Mouse (Mus musculus) hindbrain, postnatal 0 days (tissue): ENCODE measurements at regions not wholly inside any gene's neighbourhood (a gene's known extent, or its start where the extent isn't known, plus 50 kb on each side); places are given as distances from the start of the nearest gene placed in this dataset.

Source experiments
- ATAC-seq: fragments of 200-750 bp; cut with Nextera tagmentation; 2 replicates; pipeline ENCODE4 v1.8.0; 2017; ENCODE audit warnings: mild to moderate bottlenecking, moderate TSS enrichment, moderate library complexity
- DNase-seq: peaks from one replicate; pipeline ENCODE4 v3.0.0-alpha.2; 2015; ENCODE audit warnings: low spot score
- H3K27ac ChIP-seq: fragments of 300-500 bp; sonication (generic); 2 replicates; pipeline ENCODE4 v1.5.1; 2014; ENCODE audit warnings: mild to moderate bottlenecking
- H3K27me3 ChIP-seq: fragments of 300-500 bp; sonication (generic); 2 replicates; pipeline ENCODE4 v1.6.1; 2014; ENCODE audit warnings: low read length, mixed read lengths; ENCODE audit not compliant: insufficient read depth
- H3K36me3 ChIP-seq: fragments of 300-500 bp; sonication (generic); 2 replicates; pipeline ENCODE4 v1.6.1; 2014; ENCODE audit warnings: low read length, mixed read lengths; ENCODE audit not compliant: insufficient read depth
- H3K4me1 ChIP-seq: fragments of 300-500 bp; sonication (generic); 2 replicates; pipeline ENCODE4 v1.6.1; 2014; ENCODE audit warnings: antibody characterized with exemption, low read length, mixed read lengths; ENCODE audit not compliant: insufficient read depth
- H3K4me2 ChIP-seq: fragments of 300-500 bp; sonication (generic); 2 replicates; pipeline ENCODE4 v1.6.1; 2014; ENCODE audit warnings: low read depth, mild to moderate bottlenecking, low read length, moderate library complexity, mixed read lengths
- H3K4me3 ChIP-seq: fragments of 300-500 bp; sonication (generic); 2 replicates; pipeline ENCODE4 v1.5.1; 2014; ENCODE audit warnings: low read length
- H3K9ac ChIP-seq: fragments of 300-500 bp; sonication (generic); replicated peaks from 2 replicates; pipeline ENCODE4 v1.6.1; 2014; ENCODE audit warnings: mild to moderate bottlenecking, low read length, moderate library complexity, mixed read lengths
- H3K9me3 ChIP-seq: fragments of 300-500 bp; sonication (generic); 2 replicates; pipeline ENCODE4 v1.6.1; 2016; ENCODE audit warnings: low read length, mixed read lengths
- CTCF ChIP-seq: IDR thresholded peaks from 2 replicates; pipeline ENCODE4 v1.5.1; 2016; ENCODE audit warnings: antibody characterized with exemption, control low read depth, low read depth
- WGBS: fragments of 180-500 bp; shearing (Covaris S2); extraction: QIAGEN DNeasy Blood & Tissue Kit; methylation state at CpG from one replicate; pipeline ENCODE4 v1.1.7; 2014; 5-methylcytosine and 5-hydroxymethylcytosine counted together

DNA sequence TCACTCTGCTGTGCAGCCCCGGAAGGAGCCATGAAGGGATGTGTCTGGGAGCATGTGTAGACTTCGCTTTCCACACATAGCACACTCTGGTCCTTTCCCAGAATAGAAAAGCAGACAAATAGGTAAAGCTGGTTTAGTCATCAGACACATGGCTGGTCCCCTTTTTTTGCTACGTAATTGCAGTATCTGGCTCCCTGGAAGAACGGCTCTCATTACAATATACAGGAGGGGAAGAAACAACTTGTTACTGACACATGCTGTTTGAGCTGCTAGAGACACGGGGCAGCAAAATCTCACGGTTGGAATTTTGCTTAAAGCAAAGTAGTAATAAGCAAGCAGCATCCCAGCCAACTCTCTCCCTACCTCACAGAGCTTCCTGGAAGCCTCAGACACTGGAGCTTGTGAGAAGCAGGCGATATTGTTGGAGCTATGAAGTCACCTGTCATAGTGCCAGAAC is 144.4 kb downstream of the Rpl14 start:
- Histone ChIP-seq H3K27me3 (no peaks in the 10 kb centered on the region), H3K36me3 (no peaks in the 10 kb centered on the region), H3K4me2 (no peak overlapping the region), H3K27ac (no peak overlapping the region), H3K9ac (no peak overlapping the region), H3K9me3 (no peaks in the 10 kb centered on the region), H3K4me1 (no peaks in the 10 kb centered on the region; the same call in 1 of the 2 replicates), H3K4me3 (no peak overlapping the region)
- whole genome bisulfite sequencing, result 71% methylated on average over 7 of the region's 7 CpGs
- ATAC-seq (no peak), DNase-seq (no peak)
- TF ChIP-seq CTCF, result no peak

DNA sequence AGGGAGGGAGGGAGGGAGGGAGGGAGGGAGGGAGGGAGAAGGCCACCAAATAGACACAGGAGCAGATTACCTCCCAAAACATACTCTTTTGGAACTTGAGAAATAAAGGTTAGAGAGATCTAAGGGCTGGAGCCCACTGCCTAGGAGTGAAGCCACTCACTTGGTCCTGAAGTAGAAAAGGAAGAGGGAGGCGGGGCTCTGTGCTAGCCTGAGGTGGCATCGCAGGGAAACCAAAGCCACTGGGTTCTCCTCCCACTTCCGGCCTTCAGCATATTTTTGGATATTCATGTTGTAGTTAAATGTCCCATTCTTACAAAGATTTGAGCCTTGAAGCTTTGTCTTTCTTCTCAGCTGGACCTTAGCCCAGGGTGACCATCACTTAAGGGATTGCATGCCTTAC is 147.6 kb downstream of the Rpl14 start:
- no peaks in the 10 kb centered on the region for H3K36me3 ChIP-seq
- H3K4me3 ChIP-seq, result no peak overlapping the region
- DNase-seq, result no peak
- ATAC-seq, result no peak
- no peaks in the 10 kb centered on the region; the same call in 1 of the 2 replicates for H3K4me1 ChIP-seq
- H3K4me2 ChIP-seq, result no peak overlapping the region
- TF ChIP-seq CTCF, result no peak
- WGBS, result 84% methylated on average over 3 of the region's 3 CpGs
- H3K27ac ChIP-seq, result no peak overlapping the region
- H3K9me3 ChIP-seq, result no peaks in the 10 kb centered on the region
- H3K27me3 ChIP-seq, result no peaks in the 10 kb centered on the region
- H3K9ac ChIP-seq, result no peak overlapping the region

DNA sequence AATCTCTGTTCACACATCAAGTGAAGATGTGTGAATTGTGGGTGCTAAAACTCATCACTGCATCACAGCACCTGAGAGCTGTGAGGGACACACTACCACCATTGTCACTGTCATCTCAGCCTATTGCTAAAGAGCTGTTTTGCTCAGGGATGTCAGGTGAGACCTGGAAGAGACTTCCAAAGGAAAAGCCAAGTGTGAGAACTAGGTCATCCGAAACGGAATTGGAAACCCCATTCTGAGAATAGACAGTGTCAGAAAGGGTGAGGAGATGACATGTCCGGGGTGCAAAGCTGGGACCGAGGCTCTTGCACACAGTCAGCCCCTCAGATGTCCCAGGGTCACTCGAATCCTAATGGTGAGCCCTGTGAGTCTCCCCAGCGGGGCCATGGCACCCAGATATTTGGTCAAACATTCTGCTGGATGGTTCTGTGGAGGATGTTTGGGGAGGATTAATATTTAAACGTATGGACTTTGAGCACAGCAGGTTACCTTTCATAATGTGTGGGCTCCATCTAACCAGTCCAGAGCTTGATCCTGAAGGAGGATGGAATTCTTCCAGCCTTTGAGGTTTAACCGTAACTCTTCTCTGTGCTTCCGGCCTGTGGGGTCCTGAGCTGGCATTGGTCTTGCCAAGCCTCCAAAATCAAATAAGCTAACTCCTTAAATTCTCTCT is 150.3 kb downstream of the Rpl14 start:
- no peak for DNase-seq
- 85% methylated on average over 9 of the region's 9 CpGs for WGBS
- no peak overlapping the region for H3K27ac ChIP-seq
- H3K4me2 ChIP-seq, result no peak overlapping the region
- no peak for ATAC-seq
- H3K9ac ChIP-seq, result no peak overlapping the region
- no peaks in the 10 kb centered on the region for H3K4me1 ChIP-seq
- TF ChIP-seq CTCF, result no peak
- H3K9me3 ChIP-seq, result no peaks in the 10 kb centered on the region
- H3K27me3 ChIP-seq, result no peaks in the 10 kb centered on the region
- no peak overlapping the region for H3K4me3 ChIP-seq
- no peaks in the 10 kb centered on the region for H3K36me3 ChIP-seq

DNA sequence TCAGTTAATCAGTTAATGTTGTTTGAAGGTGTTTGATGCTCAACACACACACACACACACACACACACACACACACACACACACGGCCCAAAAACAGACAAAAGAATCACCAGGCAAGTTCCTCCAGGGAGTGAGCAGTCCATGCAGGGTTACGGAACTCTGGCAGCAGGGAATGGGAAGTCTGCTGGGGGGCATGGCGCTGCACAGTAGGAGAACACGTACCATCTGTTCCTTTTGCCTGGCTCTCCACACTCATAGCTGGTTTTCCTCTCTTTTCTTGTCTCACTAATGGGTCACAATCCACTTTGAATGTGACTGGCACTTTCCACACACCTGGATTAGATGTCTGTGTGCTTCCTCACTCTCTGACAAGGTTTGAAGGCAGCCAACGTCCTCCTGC is 151.8 kb downstream of the Rpl14 start:
- Histone ChIP-seq H3K4me2 (no peak overlapping the region), H3K9me3 (no peaks in the 10 kb centered on the region), H3K9ac (no peak overlapping the region), H3K4me3 (no peak overlapping the region), H3K27ac (no peak overlapping the region), H3K4me1 (no peaks in the 10 kb centered on the region), H3K36me3 (no peaks in the 10 kb centered on the region), H3K27me3 (no peaks in the 10 kb centered on the region)
- WGBS, result 58% methylated on average over 5 of the region's 5 CpGs
- ATAC-seq (no peak), DNase-seq (no peak)
- TF ChIP-seq CTCF, result no peak

DNA sequence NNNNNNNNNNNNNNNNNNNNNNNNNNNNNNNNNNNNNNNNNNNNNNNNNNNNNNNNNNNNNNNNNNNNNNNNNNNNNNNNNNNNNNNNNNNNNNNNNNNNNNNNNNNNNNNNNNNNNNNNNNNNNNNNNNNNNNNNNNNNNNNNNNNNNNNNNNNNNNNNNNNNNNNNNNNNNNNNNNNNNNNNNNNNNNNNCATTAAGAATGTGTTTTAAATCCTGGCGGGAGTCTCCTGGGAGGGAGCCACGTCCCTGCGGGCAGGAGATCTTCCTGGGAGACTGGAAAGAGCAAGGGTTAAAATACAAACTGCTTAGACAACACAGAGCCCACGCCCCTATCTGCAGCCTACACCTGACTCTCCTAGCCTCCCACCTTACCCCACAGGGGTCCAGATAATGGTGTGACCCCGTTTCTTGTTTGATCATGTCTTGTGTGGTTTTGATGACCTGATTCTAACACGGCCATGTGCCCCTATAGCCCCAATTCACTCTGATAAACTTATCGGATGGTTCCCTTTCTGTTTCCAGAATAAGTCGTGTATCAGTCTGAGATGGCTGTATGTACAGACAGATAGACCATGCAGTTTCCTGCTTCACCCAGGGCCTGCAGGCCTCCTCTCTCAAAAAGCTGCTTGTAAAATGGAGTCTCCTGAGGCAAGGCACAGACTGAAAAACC is 160.8 kb downstream of the Rpl14 start:
- no peak for DNase-seq
- Histone ChIP-seq H3K9me3 (no peaks in the 10 kb centered on the region), H3K27me3 (no peaks in the 10 kb centered on the region), H3K4me2 (no peak overlapping the region), H3K9ac (no peak overlapping the region), H3K4me1 (peaks cover 18% of the 10 kb centered on the region; the same call in 1 of the 2 replicates), H3K27ac (no peak overlapping the region), H3K36me3 (no peaks in the 10 kb centered on the region), H3K4me3 (no peak overlapping the region)
- ATAC-seq, result no peak
- 41% methylated on average over 8 of the region's 8 CpGs for WGBS
- no peak for TF ChIP-seq CTCF

DNA sequence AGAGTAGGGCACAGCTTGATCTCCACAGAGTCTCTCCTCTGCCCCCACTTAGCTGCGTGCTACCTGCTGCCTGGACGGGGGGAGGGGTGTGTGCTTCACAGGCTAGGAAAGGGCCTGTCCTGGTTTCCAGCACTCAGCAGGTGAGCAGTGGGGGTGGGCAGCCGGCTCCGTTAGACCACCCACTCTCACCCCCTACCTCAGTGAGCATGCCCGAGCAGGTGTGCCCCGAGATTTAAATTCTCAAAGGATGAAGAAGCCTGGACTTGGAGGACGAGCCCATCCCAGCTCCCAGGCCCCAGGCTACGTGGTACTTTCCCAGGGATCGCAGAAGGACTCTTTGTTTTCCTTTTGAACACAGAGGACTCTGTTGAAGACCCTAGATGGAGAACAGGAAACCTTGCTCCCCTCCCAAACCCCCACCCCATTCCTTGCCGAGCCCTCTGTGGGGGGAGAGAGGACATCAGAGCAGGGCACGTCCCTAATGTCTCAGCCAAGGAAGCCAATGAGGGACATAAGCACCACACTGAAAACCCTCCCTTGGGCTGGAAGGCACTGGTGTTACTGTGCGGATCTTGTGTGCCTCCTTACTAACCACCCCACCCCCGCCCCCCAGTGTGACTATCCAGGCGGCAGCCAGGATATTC is 161.5 kb downstream of the Rpl14 start:
- H3K36me3 ChIP-seq, result no peaks in the 10 kb centered on the region
- TF ChIP-seq CTCF, result no peak
- peaks cover 18% of the 10 kb centered on the region; the same call in 1 of the 2 replicates for H3K4me1 ChIP-seq
- H3K4me2 ChIP-seq, result no peak overlapping the region
- WGBS, result 34% methylated on average over 14 of the region's 14 CpGs
- no peaks in the 10 kb centered on the region for H3K9me3 ChIP-seq
- no peak for DNase-seq
- no peaks in the 10 kb centered on the region for H3K27me3 ChIP-seq
- H3K9ac ChIP-seq, result no peak overlapping the region
- 0 out of 2 replicates have a peak, but pooled peaks have one; percentile 28 for ATAC-seq
- no peak overlapping the region for H3K27ac ChIP-seq
- H3K4me3 ChIP-seq, result no peak overlapping the region
